Comparison of ENCODE assay signal across 26 mouse cellular contexts in genomic region chr6:51546085-51546484, GRCm38 (mm10). TPM values are rescaled to one million over a fixed set of nuclear protein-coding genes. Genes with fewer than 3 reads are reported as not detected.
DNase-seq lines count a peak whose midpoint lies in the region; ATAC-seq and TF ChIP-seq lines count a peak whose summit lies in the region.
"Had no signal": no experiment of that assay in that cellular context is flagged by ENCODE, and none has a peak within 500 bp of the region (broad histone marks: within the 10 kb centered on the region; RNA-seq: fewer than 3 reads in every experiment).

No protein-coding gene starts in this region.

- peak; percentile 90 for DNase-seq in liver, adult 2 months (ENCODE audit: extremely low read depth, low read depth, low spot score)
- peak; percentile 61 for DNase-seq in 3T3-L1 (ENCODE audit: low read depth, low spot score)
- peak; percentile 91 for DNase-seq in adipocyte (ENCODE audit: low spot score)
- no peak for DNase-seq in left cerebral cortex, adult 2 months (ENCODE audit: extremely low spot score in 1 of 2, low spot score in 2 of 2)
- DNase-seq: adrenal gland, postnatal 10 days; cerebellum, adult 11-12 months; cerebellum, adult 9-11 months; embryo, embryonic 11 days; heart, postnatal 14 days; kidney, adult 18-20 months; kidney, postnatal 36 days; liver, embryonic 13.5 days; lung, embryonic 14.5 days; lung, postnatal 36 days; midbrain, embryonic 14.5 days; retina, postnatal 1 day; right cerebral cortex, postnatal 14 days; thymus, adult 2 months had no signal

- H3K4me2 ChIP-seq in liver, embryonic 12.5 days = no peak overlapping the region
- no peak overlapping the region for H3K4me2 ChIP-seq in kidney, embryonic 15.5 days
- H3K4me2 ChIP-seq: embryonic facial prominence, embryonic 12.5 days; neural tube, embryonic 15.5 days had no signal

- H3K27me3 ChIP-seq in liver, adult 2 months (ENCODE audit: control insufficient read depth, insufficient read depth, low read length) = no peaks in the 10 kb centered on the region
- H3K27me3 ChIP-seq in liver, embryonic 12.5 days (replicated peaks) = no peaks in the 10 kb centered on the region
- no peaks in the 10 kb centered on the region for H3K27me3 ChIP-seq in small intestine, adult 2 months (ENCODE audit: control insufficient read depth, insufficient read depth, low read length)
- H3K27me3 ChIP-seq in kidney, embryonic 15.5 days = no peaks in the 10 kb centered on the region
- H3K27me3 ChIP-seq: embryonic facial prominence, embryonic 12.5 days; liver, embryonic 13.5 days; neural tube, embryonic 15.5 days had no signal

- no peaks in the 10 kb centered on the region for H3K36me3 ChIP-seq in liver, adult 2 months (ENCODE audit: control insufficient read depth, insufficient read depth, low read length)
- H3K36me3 ChIP-seq in liver, embryonic 12.5 days = no peaks in the 10 kb centered on the region
- no peaks in the 10 kb centered on the region for H3K36me3 ChIP-seq in small intestine, adult 2 months (ENCODE audit: control insufficient read depth, insufficient read depth, low read length)
- H3K36me3 ChIP-seq in kidney, embryonic 15.5 days = no peaks in the 10 kb centered on the region
- H3K36me3 ChIP-seq: embryonic facial prominence, embryonic 12.5 days; liver, embryonic 13.5 days; neural tube, embryonic 15.5 days had no signal

- H3K27ac ChIP-seq in liver, adult 2 months (replicated peaks; ENCODE audit: insufficient read depth, low read depth, low read length) = peak overlapping the region; percentile 89
- no peak overlapping the region for H3K27ac ChIP-seq in liver, embryonic 12.5 days
- peak overlapping the region; percentile 45; the same call in 1 of the 2 replicates for H3K27ac ChIP-seq in small intestine, adult 2 months (ENCODE audit: insufficient read depth, low read depth, low read length)
- H3K27ac ChIP-seq in left cerebral cortex, adult 2 months = no peak overlapping the region
- no peak overlapping the region for H3K27ac ChIP-seq in kidney, embryonic 15.5 days
- H3K27ac ChIP-seq: embryonic facial prominence, embryonic 12.5 days; liver, embryonic 13.5 days; neural tube, embryonic 15.5 days had no signal

- WGBS in liver, adult 2 months = 19% methylated on average over 2 of the region's 2 CpGs
- 66% methylated on average over 2 of the region's 2 CpGs for WGBS in liver, embryonic 12.5 days (ENCODE audit: insufficient replicate concordance)
- WGBS in small intestine, adult 2 months = 36% methylated on average over 2 of the region's 2 CpGs
- 83% methylated on average over 2 of the region's 2 CpGs for WGBS in kidney, embryonic 15.5 days

- no peak for ATAC-seq in liver, embryonic 12.5 days
- no peak for ATAC-seq in kidney, embryonic 15.5 days (replicated peaks; ENCODE audit: low FRiP score)
- ATAC-seq: forebrain, embryonic 14.5 days; hindbrain, embryonic 16.5 days had no signal

- H3K9ac ChIP-seq in liver, adult 2 months (ENCODE audit: low read depth, low read length) = peak overlapping the region; percentile 53
- no peak overlapping the region for H3K9ac ChIP-seq in liver, embryonic 12.5 days
- H3K9ac ChIP-seq in kidney, embryonic 15.5 days = no peak overlapping the region
- H3K9ac ChIP-seq: embryonic facial prominence, embryonic 12.5 days; liver, embryonic 13.5 days; lung, embryonic 14.5 days; neural tube, embryonic 15.5 days had no signal

- H3K4me1 ChIP-seq in liver, adult 2 months (ENCODE audit: control insufficient read depth, insufficient read depth, low read length) = peaks cover 15% of the 10 kb centered on the region
- peaks cover 23% of the 10 kb centered on the region for H3K4me1 ChIP-seq in liver, embryonic 12.5 days
- peaks cover 8% of the 10 kb centered on the region; the same call in 1 of the 2 replicates for H3K4me1 ChIP-seq in small intestine, adult 2 months (ENCODE audit: control insufficient read depth, insufficient read depth, insufficient read length, low read length)
- peaks cover 16% of the 10 kb centered on the region for H3K4me1 ChIP-seq in kidney, embryonic 15.5 days

- no peak for TF ChIP-seq POLR2A in liver, adult 2 months (IDR thresholded peaks at IDR 0.05; ENCODE audit: extremely low read depth, insufficient read depth, low read length)
- no peak for TF ChIP-seq POLR2A in small intestine, adult 2 months (IDR thresholded peaks at IDR 0.05; ENCODE audit: low read depth, low read length)

- TF ChIP-seq CTCF in liver, adult 2 months (IDR thresholded peaks at IDR 0.05; ENCODE audit: low read depth, low read length) = no peak
- TF ChIP-seq CTCF in small intestine, adult 2 months (IDR thresholded peaks at IDR 0.05; ENCODE audit: extremely low read depth, insufficient read length, insufficient replicate concordance, low read depth, low read length) = no peak
- no peak for TF ChIP-seq CTCF in left cerebral cortex, adult 2 months (IDR thresholded peaks at IDR 0.05)

- intact Hi-C loops in left cerebral cortex, adult 2 months (cut with DNase I) = no loop called here

- H3K4me3 ChIP-seq in liver, adult 2 months (ENCODE audit: insufficient read depth, low read depth, low read length) = peak overlapping the region; percentile 65
- no peak overlapping the region for H3K4me3 ChIP-seq in liver, embryonic 12.5 days
- H3K4me3 ChIP-seq in small intestine, adult 2 months (ENCODE audit: low read depth, low read length) = no peak overlapping the region
- no peak overlapping the region for H3K4me3 ChIP-seq in left cerebral cortex, adult 2 months
- no peak overlapping the region for H3K4me3 ChIP-seq in kidney, embryonic 15.5 days (replicated peaks)
- H3K4me3 ChIP-seq: embryonic facial prominence, embryonic 12.5 days; hindbrain, embryonic 10.5 days; liver, embryonic 13.5 days; neural tube, embryonic 15.5 days had no signal

- H3K9me3 ChIP-seq in liver, embryonic 12.5 days (replicated peaks) = no peaks in the 10 kb centered on the region
- H3K9me3 ChIP-seq in kidney, embryonic 15.5 days (replicated peaks) = no peaks in the 10 kb centered on the region
- H3K9me3 ChIP-seq: embryonic facial prominence, embryonic 12.5 days; hindbrain, embryonic 10.5 days; liver, embryonic 13.5 days; neural tube, embryonic 15.5 days had no signal

- H3K79me2 ChIP-seq in liver, adult 2 months (ENCODE audit: control insufficient read depth, insufficient read depth, low read length) = peaks cover 16% of the 10 kb centered on the region; the same call in 1 of the 2 replicates

RNA-seq across cellular contexts. Expression of gene Snx10, which starts 22.4 kb away (rescaled TPM):
- 22.0 and 33.7 TPM in 2 replicates for total RNA-seq in liver, adult 2 months (2014; rRNA removed)
- polyA plus RNA-seq in liver, adult 2 months (2012; rRNA removed) = 3.7 and 4.2 TPM in 2 replicates
- polyA plus RNA-seq in liver, embryonic 12.5 days (2016; fragmentation: Nextera tagmentation; extraction: Ambion mirVana) = 5.2 and 5.4 TPM in 2 replicates
- polyA plus RNA-seq in small intestine, adult 2 months (2012; rRNA removed) = 0.33 and 0.69 TPM in 2 replicates
- 100 to 1,000 TPM in 1 of 2 experiments, 10 to 100 TPM in 1; 94.9 to 102 TPM for total RNA-seq in left cerebral cortex, adult 2 months (2021)
- 16.1 and 18.4 TPM in 2 replicates for polyA plus RNA-seq in kidney, embryonic 15.5 days (2015; fragmentation: Nextera tagmentation; extraction: Ambion mirVana)

Comparison
In these comparisons a context has a peak if more than half of its experiments do, and no peak if none do; other contexts are left out.
1. H3K27ac ChIP-seq: peak in liver, adult 2 months (single experiment) and small intestine, adult 2 months (single experiment); none in liver, embryonic 12.5 days (single experiment), left cerebral cortex, adult 2 months (single experiment) and kidney, embryonic 15.5 days (single experiment).
2. DNase-seq: peak in liver, adult 2 months (single experiment), 3T3-L1 (single experiment) and adipocyte (single experiment); none in left cerebral cortex, adult 2 months (0 of 2).